Mouse (Mus musculus) hindbrain, embryonic 15.5 days (tissue): ENCODE data around the gene Scd1. TPM values are rescaled to one million over a fixed set of nuclear protein-coding genes. Genes with fewer than 3 reads are reported as not detected.

Experiments used
- ATAC-seq: fragments of 200-750 bp; cut with Nextera tagmentation; 2 replicates; pipeline ENCODE4 v1.8.0; 2017; ENCODE audit warnings: low read depth, moderate number of reproducible peaks, moderate TSS enrichment; ENCODE audit not compliant: low FRiP score
- H3K27ac ChIP-seq: fragments of 300-500 bp; sonication (generic); replicated peaks from 2 replicates; pipeline ENCODE4 v1.5.1; 2015; ENCODE audit warnings: mild to moderate bottlenecking, inconsistent platforms
- H3K27me3 ChIP-seq: fragments of 300-500 bp; sonication (generic); 2 replicates; pipeline ENCODE4 v1.6.1; 2015; ENCODE audit warnings: control low read depth, inconsistent platforms
- H3K36me3 ChIP-seq: fragments of 300-500 bp; sonication (generic); 2 replicates; pipeline ENCODE4 v1.6.1; 2015; ENCODE audit warnings: control low read depth, inconsistent platforms
- H3K4me1 ChIP-seq: fragments of 300-500 bp; sonication (generic); replicated peaks from 2 replicates; pipeline ENCODE4 v1.6.1; 2015; ENCODE audit warnings: control low read depth, inconsistent platforms
- H3K4me2 ChIP-seq: fragments of 300-500 bp; sonication (generic); 2 replicates; pipeline ENCODE4 v1.6.1; 2015; ENCODE audit warnings: moderate library complexity, mild to moderate bottlenecking, inconsistent platforms
- H3K4me3 ChIP-seq: fragments of 300-500 bp; sonication (generic); 2 replicates; pipeline ENCODE4 v1.5.1; 2015; ENCODE audit warnings: mild to moderate bottlenecking, inconsistent platforms
- H3K9ac ChIP-seq: fragments of 300-500 bp; sonication (generic); 2 replicates; pipeline ENCODE4 v1.6.1; 2015; ENCODE audit warnings: inconsistent platforms
- H3K9me3 ChIP-seq: fragments of 300-500 bp; sonication (generic); 2 replicates; pipeline ENCODE4 v1.6.1; 2016; ENCODE audit warnings: control low read depth, inconsistent platforms
- WGBS: fragments of 180-500 bp; shearing (Covaris S2); methylation state at CpG from one replicate; pipeline ENCODE4 v1.1.7; 2015; 5-methylcytosine and 5-hydroxymethylcytosine counted together
- polyA plus RNA-seq: library from polyadenylated mRNA; unstranded; fragments of >200 nt; fragmentation: Nextera tagmentation; extraction: Ambion mirVana; gene quantifications from 2 replicates; pipeline ENCODE4 v1.2.1, GENCODE M21; 2015

The Scd1 gene
- polyA plus RNA-seq = 8.9 and 9.1 TPM in 2 replicates

DNA sequence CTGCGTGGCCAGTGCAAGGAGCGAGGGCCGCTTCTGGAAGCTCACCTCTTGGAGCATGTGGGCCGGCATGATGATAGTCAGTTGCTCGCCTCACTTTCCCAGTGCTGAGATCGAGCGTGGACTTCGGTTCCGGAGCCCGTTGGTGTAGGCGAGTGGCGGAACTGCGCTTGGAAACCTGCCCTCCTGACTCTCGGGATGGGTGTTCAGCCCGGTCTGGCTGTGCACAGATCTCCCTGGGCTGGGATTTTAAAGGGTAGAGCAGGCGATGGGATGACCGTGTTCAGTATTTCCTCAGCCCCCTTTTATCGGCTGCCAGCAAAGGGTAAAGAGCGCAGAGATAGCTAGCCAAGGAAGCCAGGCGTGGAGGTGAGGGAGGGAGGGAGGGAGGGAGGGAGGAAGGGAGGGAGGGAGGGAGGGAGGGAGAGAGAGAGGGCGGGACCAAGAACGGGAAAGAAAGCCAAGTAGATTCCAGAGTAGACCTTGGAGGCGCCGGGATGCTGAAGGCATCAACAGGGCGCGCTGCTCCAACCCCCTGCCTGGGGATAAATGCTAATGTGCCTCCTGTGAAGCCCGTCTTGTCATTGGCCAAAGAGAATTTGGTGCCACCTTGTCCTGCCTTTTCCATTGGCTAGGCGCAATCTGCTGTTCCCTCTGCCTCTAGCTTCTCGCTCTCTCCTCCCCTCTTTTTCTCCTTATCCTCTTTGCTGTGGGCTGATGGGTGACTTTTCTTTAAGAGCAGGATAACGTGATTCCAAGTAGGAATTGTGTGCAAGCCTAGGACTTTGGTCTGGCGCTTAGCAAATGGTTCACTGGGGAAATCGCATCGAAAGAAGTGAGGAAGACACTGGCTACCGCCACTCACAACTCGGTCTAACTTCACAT is at the start of gene Scd1:
Gene Scd1, minus strand, starts transcription at position 539 of the 882 bp plus-strand sequence.
- Histone ChIP-seq H3K36me3 (peaks cover 4% of the 10 kb centered on the region; the same call in 1 of the 2 replicates), H3K4me1 (peaks cover 29% of the 10 kb centered on the region), H3K9me3 (no peaks in the 10 kb centered on the region), H3K27me3 (no peaks in the 10 kb centered on the region), H3K4me3 (peak within 1 kb of the TSS; percentile 64), H3K4me2 (peak within 1 kb of the TSS; percentile 77), H3K9ac (peak within 1 kb of the TSS; percentile 57), H3K27ac (peak within 1 kb of the TSS; percentile 80)
- WGBS = under 1% methylated on average over 33 of the region's 35 CpGs
- ATAC-seq = peak; percentile 95

DNA sequence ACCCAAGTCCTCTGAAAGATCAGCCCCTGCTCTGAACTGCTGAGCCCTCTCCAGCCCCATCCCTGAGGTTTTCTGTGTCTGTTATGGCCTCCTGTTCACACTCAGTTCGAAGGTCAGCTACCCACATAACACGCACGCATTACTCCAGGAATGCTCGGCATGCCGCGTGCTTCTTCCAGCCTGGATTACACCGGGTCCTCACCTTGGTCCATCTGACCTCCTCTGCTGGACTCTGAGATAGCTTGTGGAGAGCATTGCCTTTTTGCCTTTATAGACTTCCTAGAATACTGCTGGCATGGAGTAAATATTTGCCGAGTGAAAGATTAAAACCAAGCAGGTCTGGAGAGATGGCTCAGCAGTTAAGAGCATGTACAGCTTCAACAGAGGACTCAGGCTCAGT is 47.7 kb upstream of the Scd1 start:
- Histone ChIP-seq H3K4me2 (no peak overlapping the region), H3K4me1 (no peaks in the 10 kb centered on the region), H3K9ac (no peak overlapping the region), H3K36me3 (no peaks in the 10 kb centered on the region), H3K9me3 (no peaks in the 10 kb centered on the region), H3K27me3 (no peaks in the 10 kb centered on the region), H3K27ac (no peak overlapping the region), H3K4me3 (no peak overlapping the region)
- no peak for ATAC-seq
- 90% methylated on average over 8 of the region's 8 CpGs for WGBS

DNA sequence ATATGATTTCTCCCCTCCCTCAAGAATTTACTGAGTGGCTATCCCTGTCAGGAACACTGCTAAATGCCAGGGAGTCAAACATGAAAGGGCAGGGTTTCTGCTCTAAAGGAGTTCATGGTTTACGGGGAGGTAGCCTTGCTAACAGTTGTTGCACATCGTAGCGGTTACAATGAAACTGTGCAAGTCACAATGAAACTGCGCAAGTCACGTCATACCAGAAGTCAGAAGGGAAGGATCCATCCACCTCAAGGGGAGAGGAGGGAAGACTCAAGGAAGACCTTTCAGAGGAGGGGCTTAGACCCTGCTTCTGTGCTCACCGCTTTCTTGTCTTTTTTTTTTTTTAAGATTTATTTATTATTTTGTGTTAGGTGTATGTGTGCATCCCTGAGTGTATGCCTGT is 47.2 kb upstream of the Scd1 start:
- H3K9me3 ChIP-seq = no peaks in the 10 kb centered on the region
- no peak overlapping the region for H3K4me2 ChIP-seq
- H3K4me1 ChIP-seq = no peaks in the 10 kb centered on the region
- no peak for ATAC-seq
- no peak overlapping the region for H3K4me3 ChIP-seq
- no peak overlapping the region for H3K27ac ChIP-seq
- 92% methylated on average over 6 of the region's 6 CpGs for WGBS
- no peak overlapping the region for H3K9ac ChIP-seq
- no peaks in the 10 kb centered on the region for H3K36me3 ChIP-seq
- no peaks in the 10 kb centered on the region for H3K27me3 ChIP-seq

DNA sequence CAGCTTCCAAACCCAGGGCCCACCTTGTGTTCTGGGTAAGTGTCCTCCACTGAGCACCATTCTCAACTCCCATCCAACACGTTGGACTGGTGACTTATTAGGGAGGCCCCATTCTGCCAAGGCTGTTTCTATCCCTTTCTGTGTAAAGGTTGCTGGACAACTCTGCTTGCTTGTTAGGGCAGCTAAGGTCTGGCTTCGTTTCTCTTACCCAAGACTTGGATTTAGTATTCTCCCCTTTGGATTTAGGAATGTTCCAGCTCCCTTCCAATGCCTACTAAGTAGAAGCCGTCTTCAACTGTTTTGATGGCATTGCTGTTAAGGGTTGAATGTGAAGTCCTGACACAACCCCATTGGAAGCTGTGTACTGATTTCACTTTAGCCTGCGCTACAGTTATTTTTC is 40.2 kb upstream of the Scd1 start:
- WGBS = 85% methylated on average over 4 of the region's 4 CpGs

DNA sequence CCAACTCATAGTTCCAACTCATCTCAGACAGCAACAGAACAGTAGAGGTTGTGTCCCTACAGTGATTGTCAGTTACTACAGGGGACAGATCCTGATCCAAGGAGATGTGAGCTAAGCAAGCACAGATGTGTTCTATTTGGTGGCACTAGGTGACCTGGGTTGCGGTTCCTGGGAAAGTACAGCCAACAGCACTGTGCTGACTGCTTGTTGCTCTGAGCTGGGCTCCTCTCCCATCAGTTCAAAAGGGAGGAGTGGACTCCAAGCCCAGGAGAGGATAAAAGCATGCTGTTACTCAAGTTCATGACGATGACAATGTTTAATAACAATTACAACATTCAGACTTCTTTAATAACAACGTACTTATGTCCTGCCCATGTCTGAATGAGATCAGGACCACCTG is 38.1 kb upstream of the Scd1 start:
- WGBS = 89% methylated on average over 3 of the region's 3 CpGs
- no peak for ATAC-seq
- H3K9ac ChIP-seq = no peak overlapping the region
- H3K4me1 ChIP-seq = no peaks in the 10 kb centered on the region
- H3K27me3 ChIP-seq = no peaks in the 10 kb centered on the region
- no peaks in the 10 kb centered on the region for H3K36me3 ChIP-seq
- H3K4me3 ChIP-seq = no peak overlapping the region
- H3K9me3 ChIP-seq = no peaks in the 10 kb centered on the region
- no peak overlapping the region for H3K4me2 ChIP-seq
- no peak overlapping the region for H3K27ac ChIP-seq

More for the DNA sequence above, 40.2 kb upstream of the Scd1 start:
- Histone ChIP-seq H3K4me3 (no peak overlapping the region), H3K27ac (no peak overlapping the region), H3K9me3 (no peaks in the 10 kb centered on the region), H3K36me3 (no peaks in the 10 kb centered on the region), H3K9ac (no peak overlapping the region), H3K4me2 (no peak overlapping the region), H3K27me3 (no peaks in the 10 kb centered on the region), H3K4me1 (no peaks in the 10 kb centered on the region)
- ATAC-seq = no peak

DNA sequence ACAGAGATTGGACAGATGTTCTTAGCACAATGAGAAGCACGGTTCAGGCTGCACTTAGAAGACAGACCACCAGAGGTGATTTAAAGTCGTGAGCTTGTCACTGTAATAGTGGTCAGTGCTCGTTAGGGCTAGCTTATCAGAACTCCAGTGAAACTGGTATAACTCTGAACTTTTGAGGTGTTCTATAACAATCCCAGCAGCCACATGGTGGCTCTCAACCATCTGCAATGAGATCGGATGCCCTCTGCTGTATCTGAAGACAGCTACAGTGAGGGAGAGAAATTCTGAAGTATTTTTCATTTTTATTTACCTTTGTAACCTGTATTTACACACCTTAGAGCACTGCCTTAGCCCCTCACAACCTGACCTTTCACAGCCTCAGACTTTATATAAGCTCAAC is 31.6 kb upstream of the Scd1 start:
- H3K4me1 ChIP-seq = no peaks in the 10 kb centered on the region
- H3K4me2 ChIP-seq = no peak overlapping the region
- H3K36me3 ChIP-seq = no peaks in the 10 kb centered on the region
- no peak overlapping the region for H3K27ac ChIP-seq
- ATAC-seq = no peak
- H3K9ac ChIP-seq = no peak overlapping the region
- H3K27me3 ChIP-seq = no peaks in the 10 kb centered on the region
- no peaks in the 10 kb centered on the region for H3K9me3 ChIP-seq
- 60% methylated on average over 4 of the region's 4 CpGs for WGBS
- H3K4me3 ChIP-seq = no peak overlapping the region

DNA sequence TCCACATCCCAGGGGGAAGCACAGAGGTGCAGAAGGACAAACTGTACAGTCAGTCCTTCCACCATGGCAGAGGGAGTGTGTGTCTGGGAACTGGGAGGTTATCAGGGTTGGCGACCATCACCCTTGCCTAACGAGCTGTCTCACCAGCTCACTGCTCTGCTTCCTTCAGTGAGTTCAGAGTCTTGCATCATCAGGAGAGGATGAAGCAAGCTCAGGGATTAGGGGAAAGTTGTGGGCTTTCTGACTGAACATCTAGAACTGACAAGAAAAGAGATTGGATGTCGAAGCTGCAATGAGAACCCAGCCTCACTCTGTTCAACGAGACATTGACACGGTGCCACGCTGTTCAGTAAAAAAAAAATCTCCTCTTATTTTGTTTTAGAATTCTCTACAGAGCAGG is 30.3 kb upstream of the Scd1 start:
- no peaks in the 10 kb centered on the region for H3K9me3 ChIP-seq
- ATAC-seq = no peak
- H3K27me3 ChIP-seq = no peaks in the 10 kb centered on the region
- H3K36me3 ChIP-seq = no peaks in the 10 kb centered on the region
- H3K4me2 ChIP-seq = no peak overlapping the region
- no peaks in the 10 kb centered on the region for H3K4me1 ChIP-seq
- no peak overlapping the region for H3K9ac ChIP-seq
- H3K4me3 ChIP-seq = no peak overlapping the region
- 85% methylated on average over 6 of the region's 6 CpGs for WGBS
- no peak overlapping the region for H3K27ac ChIP-seq

DNA sequence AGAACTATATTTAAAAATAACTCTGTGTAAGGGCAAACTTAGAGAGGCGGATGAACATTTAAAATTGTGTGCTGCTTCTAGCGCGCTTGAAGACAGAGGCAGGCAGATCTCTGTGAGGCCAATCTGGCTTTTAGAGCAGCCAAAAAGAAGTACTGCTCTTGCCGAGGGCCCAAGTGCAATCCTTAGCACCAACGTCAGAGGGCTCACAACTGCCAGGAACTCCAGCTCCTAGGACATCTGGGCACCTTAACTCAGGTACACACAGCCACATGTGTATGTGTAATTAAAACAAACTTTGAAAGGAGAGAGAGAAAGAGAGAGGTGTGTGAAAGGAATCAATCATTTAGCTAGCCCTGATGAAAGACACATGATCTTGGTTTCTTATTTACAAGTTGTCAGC is 24.4 kb upstream of the Scd1 start:
- H3K36me3 ChIP-seq = no peaks in the 10 kb centered on the region
- no peaks in the 10 kb centered on the region for H3K9me3 ChIP-seq
- WGBS = 84% methylated on average over 5 of the region's 5 CpGs
- no peak overlapping the region for H3K4me3 ChIP-seq
- no peak overlapping the region for H3K9ac ChIP-seq
- no peaks in the 10 kb centered on the region for H3K27me3 ChIP-seq
- H3K27ac ChIP-seq = no peak overlapping the region
- no peak for ATAC-seq
- H3K4me1 ChIP-seq = no peaks in the 10 kb centered on the region
- H3K4me2 ChIP-seq = no peak overlapping the region

DNA sequence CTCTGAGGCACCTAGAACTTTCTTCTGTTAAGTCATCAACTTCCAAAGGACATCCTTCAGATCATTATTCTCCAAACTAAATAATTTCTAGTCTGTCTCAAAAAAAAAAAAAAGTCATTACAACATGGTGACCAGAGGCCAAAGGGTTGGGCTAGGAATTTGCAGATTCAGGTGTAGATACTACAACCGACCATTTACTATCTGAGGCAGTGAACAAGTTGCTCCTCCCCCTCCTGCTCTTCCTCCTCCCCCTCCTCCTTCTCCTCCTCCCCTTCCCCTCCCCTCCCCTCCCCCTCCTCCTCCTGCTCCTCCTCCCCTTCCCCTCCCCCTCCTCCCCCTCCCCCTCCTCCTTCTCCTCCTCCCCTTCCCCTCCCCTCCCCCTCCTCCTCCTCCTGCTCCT is 20.0 kb upstream of the Scd1 start:
- Histone ChIP-seq H3K9me3 (no peaks in the 10 kb centered on the region), H3K9ac (no peak overlapping the region), H3K4me2 (no peak overlapping the region), H3K4me1 (no peaks in the 10 kb centered on the region), H3K27ac (no peak overlapping the region), H3K4me3 (no peak overlapping the region), H3K27me3 (no peaks in the 10 kb centered on the region), H3K36me3 (no peaks in the 10 kb centered on the region)
- 78% methylated on average over 1 of the region's 1 CpGs for WGBS
- no peak for ATAC-seq

DNA sequence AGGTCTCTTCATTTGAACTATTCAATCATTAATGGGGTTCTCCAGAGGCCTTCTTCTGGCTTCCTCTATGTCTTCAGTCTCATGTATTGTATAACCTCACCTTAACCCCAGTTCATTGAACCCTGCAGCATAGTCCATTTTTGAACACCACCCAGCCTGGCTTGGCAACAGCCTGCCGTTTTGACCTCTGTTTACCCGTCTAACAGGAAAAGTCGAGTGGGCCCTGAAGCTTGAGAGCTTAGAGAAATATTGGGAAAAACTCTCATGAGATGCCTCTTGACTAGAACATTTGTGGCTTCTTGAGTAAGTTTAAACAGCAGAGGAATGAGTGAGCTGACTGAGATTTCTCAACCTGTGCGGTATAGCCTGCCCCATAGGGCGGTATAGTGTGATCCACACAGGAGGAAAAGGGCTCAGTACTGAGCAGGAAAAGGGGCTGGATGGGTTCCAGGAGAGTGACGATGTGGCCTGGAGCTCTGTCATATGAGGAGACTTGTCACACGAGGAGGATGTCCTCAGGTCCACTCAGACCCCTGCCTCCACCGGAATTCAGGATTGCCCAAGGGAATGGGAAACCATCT is 14.5 kb upstream of the Scd1 start:
- 82% methylated on average over 8 of the region's 8 CpGs for WGBS

DNA sequence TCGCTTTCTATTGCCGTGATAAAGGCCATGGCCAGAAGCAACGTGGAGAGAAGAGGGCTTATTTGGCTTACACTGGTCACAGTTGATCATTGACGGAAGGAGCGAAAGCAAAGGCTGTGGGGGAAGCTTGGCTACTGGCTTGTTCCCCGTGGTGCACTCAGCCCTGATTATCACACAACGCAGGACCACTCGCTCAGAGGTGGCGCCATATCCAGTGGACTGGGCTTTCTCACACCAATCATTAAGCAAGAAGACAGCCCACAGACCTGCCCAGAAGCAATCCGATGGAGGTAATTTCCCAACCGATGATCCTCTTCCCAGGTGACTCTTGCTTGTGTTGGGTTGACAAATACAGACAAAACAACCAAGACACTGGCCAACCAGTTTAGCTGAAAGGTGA is 11.9 kb upstream of the Scd1 start:
- no peak overlapping the region for H3K4me2 ChIP-seq
- WGBS = 50% methylated on average over 11 of the region's 11 CpGs
- ATAC-seq = no peak
- no peaks in the 10 kb centered on the region for H3K4me1 ChIP-seq
- H3K27me3 ChIP-seq = no peaks in the 10 kb centered on the region
- H3K27ac ChIP-seq = no peak overlapping the region
- H3K4me3 ChIP-seq = no peak overlapping the region
- no peak overlapping the region for H3K9ac ChIP-seq
- no peaks in the 10 kb centered on the region for H3K9me3 ChIP-seq
- no peaks in the 10 kb centered on the region for H3K36me3 ChIP-seq

More for the DNA sequence above, 14.5 kb upstream of the Scd1 start:
- ATAC-seq = no peak
- Histone ChIP-seq H3K27ac (no peak overlapping the region), H3K4me2 (no peak overlapping the region), H3K9ac (no peak overlapping the region), H3K36me3 (no peaks in the 10 kb centered on the region), H3K27me3 (no peaks in the 10 kb centered on the region), H3K4me3 (no peak overlapping the region), H3K9me3 (no peaks in the 10 kb centered on the region), H3K4me1 (no peaks in the 10 kb centered on the region)

DNA sequence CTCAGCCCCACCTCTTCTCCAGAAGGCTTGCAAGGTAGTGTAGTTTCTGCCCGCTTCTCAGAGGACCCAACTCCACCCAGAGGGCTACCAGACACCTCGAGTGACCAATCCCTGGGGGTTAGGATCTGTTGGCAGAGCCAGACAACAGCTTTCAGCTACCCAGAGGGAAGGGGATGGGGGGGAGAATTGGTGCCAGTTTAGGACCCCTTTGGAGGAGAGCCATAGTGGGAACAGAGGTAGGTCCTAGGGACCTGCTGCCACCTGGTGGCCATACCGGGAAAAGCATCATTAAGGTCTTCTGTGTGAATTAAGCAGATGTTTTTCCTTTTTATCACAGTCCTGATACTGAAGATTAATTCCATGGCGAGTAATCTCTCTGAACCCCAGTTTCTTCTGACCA is 11.3 kb upstream of the Scd1 start:
- H3K4me1 ChIP-seq = no peaks in the 10 kb centered on the region
- H3K27ac ChIP-seq = no peak overlapping the region
- H3K27me3 ChIP-seq = no peaks in the 10 kb centered on the region
- H3K9me3 ChIP-seq = no peaks in the 10 kb centered on the region
- 21% methylated on average over 4 of the region's 4 CpGs for WGBS
- H3K36me3 ChIP-seq = no peaks in the 10 kb centered on the region
- no peak overlapping the region for H3K4me3 ChIP-seq
- H3K9ac ChIP-seq = no peak overlapping the region
- no peak overlapping the region for H3K4me2 ChIP-seq
- ATAC-seq = no peak
